Mouse (Mus musculus) forebrain, embryonic 11.5 days (tissue): ENCODE data around the gene Ncmap. TPM values are rescaled to one million over a fixed set of nuclear protein-coding genes. Genes with fewer than 3 reads are reported as not detected.

Experiments
- ATAC-seq: fragments of 200-750 bp; cut with Nextera tagmentation; replicated peaks from 2 replicates; pipeline ENCODE4 v1.8.0; 2017; ENCODE audit warnings: moderate TSS enrichment; ENCODE audit not compliant: low FRiP score
- DNase-seq: peaks from one replicate; pipeline ENCODE4 v3.0.0-alpha.2; 2017; ENCODE audit warnings: low spot score
- H3K27ac ChIP-seq: fragments of 300-500 bp; sonication (generic); 2 replicates; pipeline ENCODE4 v1.5.1; 2014; ENCODE audit warnings: low read depth, low read length
- H3K27me3 ChIP-seq: fragments of 300-500 bp; sonication (generic); 2 replicates; pipeline ENCODE4 v1.6.1; 2014; ENCODE audit warnings: mild to moderate bottlenecking, low read length, mixed read lengths; ENCODE audit not compliant: control insufficient read depth, insufficient read depth
- H3K36me3 ChIP-seq: fragments of 300-500 bp; sonication (generic); 2 replicates; pipeline ENCODE4 v1.6.1; 2014; ENCODE audit warnings: mild to moderate bottlenecking, low read length, moderate library complexity, mixed read lengths; ENCODE audit not compliant: control insufficient read depth, insufficient read depth
- H3K4me1 ChIP-seq: fragments of 300-500 bp; sonication (generic); replicated peaks from 2 replicates; pipeline ENCODE4 v1.6.1; 2014; ENCODE audit warnings: low read length, mixed read lengths; ENCODE audit not compliant: control insufficient read depth, insufficient read depth
- H3K4me2 ChIP-seq: fragments of 300-500 bp; sonication (generic); 2 replicates; pipeline ENCODE4 v1.6.1; 2014; ENCODE audit warnings: low read depth, mild to moderate bottlenecking, low read length, moderate library complexity, mixed read lengths; ENCODE audit not compliant: severe bottlenecking
- H3K4me3 ChIP-seq: fragments of 300-500 bp; sonication (generic); 2 replicates; pipeline ENCODE4 v1.5.1; 2014; ENCODE audit warnings: low read depth, low read length
- H3K9ac ChIP-seq: fragments of 300-500 bp; sonication (generic); 2 replicates; pipeline ENCODE4 v1.6.1; 2014; ENCODE audit warnings: low read length
- H3K9me3 ChIP-seq: fragments of 300-500 bp; sonication (generic); 2 replicates; pipeline ENCODE4 v1.6.1; 2016; ENCODE audit warnings: low read length, mixed read lengths; ENCODE audit not compliant: control insufficient read depth
- WGBS: fragments of 180-500 bp; shearing (Covaris S2); extraction: QIAGEN DNeasy Blood & Tissue Kit; methylation state at CpG from one replicate; pipeline ENCODE4 v1.1.7; 2014; 5-methylcytosine and 5-hydroxymethylcytosine counted together
- polyA plus RNA-seq: library from polyadenylated mRNA; unstranded; fragments of >200 nt; fragmentation: Nextera tagmentation; extraction: Ambion mirVana; gene quantifications from 2 replicates; pipeline ENCODE4 v1.2.1, GENCODE M21; 2014

The Ncmap gene
- polyA plus RNA-seq = 0.20 and 0.43 TPM in 2 replicates

DNA sequence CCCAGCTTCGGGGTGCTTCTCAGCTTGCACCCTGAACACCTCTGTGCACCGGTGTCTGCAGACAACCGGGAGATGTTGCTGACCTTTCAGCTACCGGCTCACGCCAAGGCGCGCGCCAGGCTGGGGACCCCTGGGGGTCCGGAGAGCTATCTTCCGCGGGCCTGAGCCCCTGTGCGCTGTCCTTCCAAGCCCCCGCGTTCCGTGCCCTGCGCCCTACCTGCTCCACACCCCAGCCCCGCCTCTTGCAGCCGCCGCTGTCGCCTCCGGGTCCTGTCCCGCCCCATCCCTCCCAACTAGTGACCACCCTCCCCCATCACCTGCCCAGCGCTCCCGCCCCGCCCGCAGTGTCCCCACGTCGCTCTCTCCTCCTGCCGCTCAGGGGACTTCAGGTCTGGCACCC lies at the start of gene Ncmap:
Gene Ncmap (minus strand): TSS at position 237 of the 400 bp plus-strand sequence.
- no peaks in the 10 kb centered on the region for H3K9me3 ChIP-seq
- H3K27me3 ChIP-seq = peaks cover 10% of the 10 kb centered on the region
- H3K27ac ChIP-seq = no peak within 1 kb of the TSS
- ATAC-seq = no peak
- H3K4me1 ChIP-seq = 0 out of 2 replicates have a peak, but pooled peaks cover 9% of the 10 kb centered on the region
- peak within 1 kb of the TSS; percentile 60 for H3K4me2 ChIP-seq
- DNase-seq = peak; percentile 63
- WGBS = under 1% methylated on average over 29 of the region's 29 CpGs
- H3K36me3 ChIP-seq = no peaks in the 10 kb centered on the region
- peak within 1 kb of the TSS; percentile 32 for H3K4me3 ChIP-seq
- peak within 1 kb of the TSS; percentile 51 for H3K9ac ChIP-seq

- Histone ChIP-seq H3K27ac (no peak overlapping the region), H3K9me3 (no peaks in the 10 kb centered on the region), H3K4me2 (no peak overlapping the region), H3K9ac (no peak overlapping the region), H3K4me1 (0 out of 2 replicates have a peak, but pooled peaks cover 2% of the 10 kb centered on the region), H3K36me3 (no peaks in the 10 kb centered on the region), H3K4me3 (no peak overlapping the region), H3K27me3 (no peaks in the 10 kb centered on the region)
- no peak for DNase-seq
- WGBS = 69% methylated on average over 5 of the region's 5 CpGs
- no peak for ATAC-seq
Measured at GRCm38 (mm10) chr4:135442473-135442872, 44.4 kb upstream of the Ncmap start.

- Histone ChIP-seq H3K4me1 (0 out of 2 replicates have a peak, but pooled peaks cover 2% of the 10 kb centered on the region), H3K27ac (no peak overlapping the region), H3K4me2 (no peak overlapping the region), H3K36me3 (no peaks in the 10 kb centered on the region), H3K9ac (no peak overlapping the region), H3K9me3 (no peaks in the 10 kb centered on the region), H3K27me3 (no peaks in the 10 kb centered on the region), H3K4me3 (no peak overlapping the region)
- DNase-seq (peak; percentile 69), ATAC-seq (no peak)
- WGBS = 72% methylated on average over 9 of the region's 9 CpGs
Measured at GRCm38 (mm10) chr4:135439904-135440522, 42.0 kb upstream of the Ncmap start.

DNA sequence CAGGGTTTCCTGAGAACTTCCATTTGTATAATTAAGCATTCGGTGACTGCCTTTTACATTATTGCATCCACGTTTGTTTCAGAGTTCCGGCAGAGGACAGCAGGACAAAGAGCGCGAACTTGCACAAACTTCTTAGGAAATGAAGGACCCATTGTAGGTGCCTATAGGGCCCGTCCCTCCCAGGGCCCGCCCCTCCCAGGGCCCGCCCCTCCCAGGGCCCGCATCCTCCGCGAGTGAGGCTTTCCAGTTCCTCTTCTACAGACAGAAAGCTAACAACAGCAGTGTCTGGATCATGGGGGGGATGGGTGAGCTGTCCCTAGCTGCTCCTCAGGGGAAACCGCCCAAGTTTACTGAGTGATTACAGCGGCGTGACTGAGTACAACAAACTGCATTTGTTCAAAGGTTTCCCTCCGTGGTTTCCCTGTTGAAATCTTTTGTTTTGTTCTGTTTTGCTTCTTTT lies 41.2 kb upstream of the Ncmap start:
- Histone ChIP-seq H3K4me3 (no peak overlapping the region), H3K4me1 (0 out of 2 replicates have a peak, but pooled peaks cover 2% of the 10 kb centered on the region), H3K9ac (peak overlapping the region; percentile 47; the same call in 1 of the 2 replicates), H3K27me3 (no peaks in the 10 kb centered on the region), H3K9me3 (no peaks in the 10 kb centered on the region), H3K27ac (no peak overlapping the region), H3K36me3 (no peaks in the 10 kb centered on the region), H3K4me2 (peak overlapping the region; percentile 6; the same call in 1 of the 2 replicates)
- 5% methylated on average over 15 of the region's 15 CpGs for WGBS
- ATAC-seq = peak; percentile 87
- peak; percentile 86 for DNase-seq

- H3K4me3 ChIP-seq = no peak overlapping the region
- no peaks in the 10 kb centered on the region for H3K9me3 ChIP-seq
- H3K27ac ChIP-seq = no peak overlapping the region
- H3K9ac ChIP-seq = no peak overlapping the region
- no peak overlapping the region for H3K4me2 ChIP-seq
- H3K4me1 ChIP-seq = peaks cover 2% of the 10 kb centered on the region; the same call in 1 of the 2 replicates
- no peaks in the 10 kb centered on the region for H3K36me3 ChIP-seq
- no peak for DNase-seq
- no peaks in the 10 kb centered on the region for H3K27me3 ChIP-seq
- no peak for ATAC-seq
Measured at GRCm38 (mm10) chr4:135437924-135438323, 39.9 kb upstream of the Ncmap start.

- Histone ChIP-seq H3K4me2 (no peak overlapping the region), H3K4me3 (no peak overlapping the region), H3K27me3 (no peaks in the 10 kb centered on the region), H3K9me3 (no peaks in the 10 kb centered on the region), H3K36me3 (no peaks in the 10 kb centered on the region), H3K4me1 (peaks cover 2% of the 10 kb centered on the region; the same call in 1 of the 2 replicates), H3K9ac (no peak overlapping the region), H3K27ac (no peak overlapping the region)
- DNase-seq (no peak), ATAC-seq (no peak)
- WGBS = 58% methylated on average over 13 of the region's 13 CpGs
Measured at GRCm38 (mm10) chr4:135436291-135436690, 38.3 kb upstream of the Ncmap start.

- peaks cover 2% of the 10 kb centered on the region; the same call in 1 of the 2 replicates for H3K4me1 ChIP-seq
- no peaks in the 10 kb centered on the region for H3K27me3 ChIP-seq
- H3K36me3 ChIP-seq = no peaks in the 10 kb centered on the region
- peak overlapping the region; percentile 66 for H3K4me3 ChIP-seq
- H3K9ac ChIP-seq = peak overlapping the region; percentile 80; the same call in 1 of the 2 replicates
- peak overlapping the region; percentile 94 for H3K4me2 ChIP-seq
- 31% methylated on average over 11 of the region's 11 CpGs for WGBS
- DNase-seq = no peak
- no peak overlapping the region for H3K27ac ChIP-seq
- peak; percentile 19; the same call in 1 of the 2 replicates for ATAC-seq
- H3K9me3 ChIP-seq = no peaks in the 10 kb centered on the region
Measured at GRCm38 (mm10) chr4:135434395-135434789, 36.4 kb upstream of the Ncmap start.

DNA sequence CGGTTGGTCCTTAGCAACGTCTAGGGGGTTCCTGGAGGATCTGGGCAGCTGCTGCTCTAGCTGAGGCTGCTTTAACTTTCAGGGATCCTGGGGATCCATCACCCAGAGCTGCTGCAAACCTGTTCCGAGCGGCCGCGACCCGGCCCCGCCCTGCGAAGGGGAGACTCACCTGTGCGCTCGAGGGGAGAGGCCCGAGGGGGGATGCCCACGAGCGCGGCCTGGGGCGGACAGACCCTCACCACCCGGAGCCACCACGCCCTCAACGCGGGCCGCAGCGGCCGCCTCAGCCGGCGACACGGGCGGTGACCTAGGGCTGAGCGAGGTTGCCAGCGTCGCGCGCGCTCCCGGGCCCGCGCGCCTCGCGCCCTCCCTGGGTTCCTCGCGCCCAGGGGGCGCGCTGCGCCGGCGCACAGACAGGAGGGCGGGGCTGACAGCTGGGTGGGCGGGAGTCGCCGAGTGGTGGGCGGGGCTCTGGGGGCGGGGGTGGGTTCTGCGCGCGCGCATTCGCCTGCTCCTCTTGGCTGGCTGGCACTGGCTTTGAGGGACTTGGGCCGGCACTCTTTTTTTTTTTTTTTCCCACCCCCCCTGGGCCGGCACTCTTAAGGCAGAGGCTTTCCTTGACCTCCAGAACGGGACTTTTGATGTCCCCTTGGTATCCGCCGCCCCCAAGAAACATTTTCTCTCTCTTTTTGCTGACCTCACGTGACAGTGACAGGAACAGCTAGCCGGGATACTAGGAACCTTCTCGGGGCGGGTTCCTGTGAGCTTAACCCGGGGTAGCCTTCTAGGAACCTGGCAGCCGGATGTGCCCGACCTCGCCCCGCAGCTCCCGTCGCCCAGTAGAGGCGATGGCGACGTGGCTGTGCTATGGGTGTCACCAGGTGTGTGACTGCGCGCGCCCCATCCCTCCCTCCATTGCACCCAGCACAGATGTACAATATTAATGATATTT lies 35.7 kb upstream of the Ncmap start, which contains the start of gene Rcan3:
Gene Rcan3 (minus strand): TSS at position 411 of the 952 bp plus-strand sequence.
- ATAC-seq (peak; percentile 85), DNase-seq (peak; percentile 96)
- Histone ChIP-seq H3K9ac (peak within 1 kb of the TSS; percentile 80), H3K27me3 (no peaks in the 10 kb centered on the region), H3K4me3 (peak within 1 kb of the TSS; percentile 66), H3K27ac (no peak within 1 kb of the TSS), H3K4me2 (peak within 1 kb of the TSS; percentile 94), H3K36me3 (no peaks in the 10 kb centered on the region), H3K9me3 (no peaks in the 10 kb centered on the region), H3K4me1 (no peaks in the 10 kb centered on the region; the same call in 1 of the 2 replicates)
- under 1% methylated on average over 75 of the region's 79 CpGs for WGBS
